Mouse (Mus musculus) CH12.LX (cell line): ENCODE measurements at regions not wholly inside any gene's neighbourhood (a gene's known extent, or its start where the extent isn't known, plus 50 kb on each side); places are given as distances from the start of the nearest gene placed in this dataset.

Experiments used
- DNase-seq: peaks from one replicate; pipeline ENCODE4 v3.0.0-alpha.2; 2013; ENCODE audit errors: extremely low read depth
- H3K27ac ChIP-seq: 2 replicates; pipeline ENCODE4 v1.5.1; 2012; ENCODE audit warnings: low read depth, mild to moderate bottlenecking, control low read depth, moderate library complexity; ENCODE audit not compliant: insufficient read depth
- H3K27me3 ChIP-seq: replicated peaks from 2 replicates; pipeline ENCODE3; 2012; ENCODE audit warnings: inconsistent platforms
- H3K36me3 ChIP-seq, 2 experiments: replicated peaks in 1 of 2; 2 replicates each; pipeline versions ENCODE3 to v1.6.1; 2012; ENCODE audit warnings: inconsistent platforms in 1 of 2, low read length in 1 of 2, mild to moderate bottlenecking in 1 of 2, mixed read lengths in 1 of 2, moderate library complexity in 1 of 2; ENCODE audit not compliant: control insufficient read depth in 1 of 2, insufficient read depth in 1 of 2
- H3K4me1 ChIP-seq, 2 experiments: 2 replicates each; pipeline ENCODE4 v1.6.1; 2012; ENCODE audit warnings: inconsistent platforms in 1 of 2, moderate library complexity in 1 of 2; ENCODE audit not compliant: insufficient read depth in 2 of 2, control insufficient read depth in 1 of 2
- H3K4me2 ChIP-seq: 2 replicates; pipeline ENCODE4 v1.6.1; 2012; ENCODE audit warnings: low read depth, mild to moderate bottlenecking, control low read depth; ENCODE audit not compliant: poor library complexity, insufficient read depth, severe bottlenecking
- H3K4me3 ChIP-seq, 3 experiments: fragments of 150-350 bp in 1 of 3; sonication (generic) in 1 of 3; replicated peaks in 1 of 3; 2 replicates each; pipeline versions ENCODE3 to v1.5.1; 2011 to 2012; ENCODE audit warnings: low read depth in 2 of 3, low read length in 2 of 3, mild to moderate bottlenecking in 2 of 3, moderate library complexity in 2 of 3, control low read depth in 1 of 3, improper control_type of control experiment in 1 of 3, inconsistent platforms in 1 of 3, mixed read lengths in 1 of 3; ENCODE audit not compliant: poor library complexity in 1 of 3
- H3K79me2 ChIP-seq: replicated peaks from 2 replicates; pipeline ENCODE4 v1.6.1; 2012; ENCODE audit warnings: mild to moderate bottlenecking, moderate library complexity; ENCODE audit not compliant: control insufficient read depth, poor library complexity, insufficient read depth, severe bottlenecking; ENCODE audit errors: extremely low read depth
- H3K9ac ChIP-seq: 2 replicates; pipeline ENCODE4 v1.6.1; 2012; ENCODE audit warnings: low read depth, mild to moderate bottlenecking, control low read depth, moderate library complexity; ENCODE audit not compliant: insufficient read depth
- H3K9me3 ChIP-seq: replicated peaks from 2 replicates; pipeline ENCODE3; 2012; ENCODE audit warnings: low read length, inconsistent platforms, mixed read lengths
- BHLHE40 ChIP-seq: IDR thresholded peaks from 2 replicates; pipeline ENCODE4 v1.6.1; 2011; ENCODE audit warnings: mild to moderate bottlenecking, low read depth, low read length, improper control_type of control experiment
- CHD1 ChIP-seq: IDR thresholded peaks from 2 replicates; pipeline ENCODE4 v1.6.1; 2012; ENCODE audit warnings: low read depth, low read length, improper control_type of control experiment, inconsistent platforms
- EP300 ChIP-seq: IDR thresholded peaks from 2 replicates; pipeline ENCODE4 v1.6.1; 2011; ENCODE audit warnings: low read length, improper control_type of control experiment
- JUN ChIP-seq: IDR thresholded peaks from 2 replicates; pipeline ENCODE4 v1.6.1; 2011; ENCODE audit warnings: low read depth, mild to moderate bottlenecking, low read length, improper control_type of control experiment, moderate library complexity; ENCODE audit not compliant: insufficient read depth
- JUND ChIP-seq: conservative IDR thresholded peaks from 2 replicates; pipeline ENCODE4 v1.6.1; 2011; ENCODE audit warnings: low read depth, low read length, improper control_type of control experiment
- MAZ ChIP-seq: IDR thresholded peaks from 2 replicates; pipeline ENCODE4 v1.6.1; 2012; ENCODE audit warnings: low read depth, mild to moderate bottlenecking, inconsistent platforms, low read length, improper control_type of control experiment, moderate library complexity
- MEF2A ChIP-seq: IDR thresholded peaks from 2 replicates; pipeline ENCODE4 v1.6.1; 2014; ENCODE audit warnings: low read depth, mild to moderate bottlenecking, inconsistent platforms, low read length, improper control_type of control experiment, borderline replicate concordance
- MXI1 ChIP-seq: IDR thresholded peaks from 2 replicates; pipeline ENCODE4 v1.6.1; 2011; ENCODE audit warnings: mild to moderate bottlenecking, low read depth, low read length, improper control_type of control experiment
- MYC ChIP-seq: IDR thresholded peaks from 2 replicates; pipeline ENCODE4 v1.6.1; 2011; ENCODE audit warnings: low read depth, mild to moderate bottlenecking, improper control_type of control experiment, low read length
- POLR2A ChIP-seq: IDR thresholded peaks from 2 replicates; pipeline ENCODE4 v1.6.1; 2011; ENCODE audit warnings: low read depth, mild to moderate bottlenecking, improper control_type of control experiment, low read length
- POLR2AphosphoS2 ChIP-seq: IDR thresholded peaks from 2 replicates; pipeline ENCODE4 v1.6.1; 2011; ENCODE audit warnings: low read depth, low read length, improper control_type of control experiment
- RAD21 ChIP-seq: IDR thresholded peaks from 2 replicates; pipeline ENCODE4 v1.6.1; 2011; ENCODE audit warnings: low read depth, mild to moderate bottlenecking, low read length, improper control_type of control experiment, moderate library complexity
- RCOR1 ChIP-seq: conservative IDR thresholded peaks from 2 replicates; pipeline ENCODE4 v1.6.1; 2012; ENCODE audit warnings: low read depth, mild to moderate bottlenecking, inconsistent platforms, low read length, improper control_type of control experiment
- SIN3A ChIP-seq: IDR thresholded peaks from 2 replicates; pipeline ENCODE4 v1.6.1; 2012; ENCODE audit warnings: low read length, improper control_type of control experiment, inconsistent platforms
- USF1 ChIP-seq: IDR thresholded peaks from 2 replicates; pipeline ENCODE4 v1.6.1; 2014; ENCODE audit warnings: low read depth, mild to moderate bottlenecking, inconsistent platforms, low read length, improper control_type of control experiment
- ZC3H11A ChIP-seq: IDR thresholded peaks from 2 replicates; pipeline ENCODE4 v1.6.1; 2012; ENCODE audit warnings: low read depth, mild to moderate bottlenecking, inconsistent platforms, low read length, improper control_type of control experiment
- ZNF384 ChIP-seq: IDR thresholded peaks from 2 replicates; pipeline ENCODE4 v1.6.1; 2012; ENCODE audit warnings: low read depth, low read length, improper control_type of control experiment, inconsistent platforms
- dilution Hi-C: fragments of 300-500 bp; cut with MboI; formaldehyde crosslinking; loops from 2 replicates; pipeline ENCODE4 v1.14.3; 2020; ENCODE audit warnings: low sequenced_read_pairs; ENCODE audit not compliant: extremely low pct_unique_long_range_greater_than_20kb, extremely low pct_ligation_motif_present
- in situ Hi-C: fragments of 300-500 bp; cut with MboI; formaldehyde crosslinking; loops from 3 replicates; pipeline ENCODE4 v1.14.3; 2019; ENCODE audit warnings: low sequenced_read_pairs, low pct_ligation_motif_present, low pct_unique_long_range_greater_than_20kb, mixed read lengths

GRCm38 (mm10) chr15:10846722-10847121, 105.4 kb upstream of the C1qtnf3 start:
- H3K9me3 ChIP-seq, result no peaks in the 10 kb centered on the region
- H3K4me1 ChIP-seq, result no peaks in the 10 kb centered on the region
- dilution Hi-C loops, result no loop called here

GRCm38 (mm10) chr15:10864004-10864775, 87.9 kb upstream of the C1qtnf3 start:
- Histone ChIP-seq H3K4me2 (no peak overlapping the region), H3K4me3 (no peak overlapping the region), H3K4me1 (peaks cover 2 to 21% of the 10 kb centered on the region in 2 experiments)
- TF ChIP-seq CHD1 (no peak), ZC3H11A (no peak), MAZ (no peak), RCOR1 (no peak), POLR2A (no peak), JUN (no peak), USF1 (no peak), MYC (no peak), MXI1 (no peak), ZNF384 (no peak), MEF2A (no peak), SIN3A (no peak), JUND (no peak)
- TF ChIP-seq, all 38 proteins: peak for 0
- Histone ChIP-seq H3K79me2 (no peaks in the 10 kb centered on the region), H3K9me3 (no peaks in the 10 kb centered on the region), H3K27ac (no peak overlapping the region), H3K27me3 (no peaks in the 10 kb centered on the region), H3K36me3 (no peaks in the 10 kb centered on the region), H3K9ac (no peak overlapping the region)
- dilution Hi-C loops (no loop called here), in situ Hi-C loops (loop anchor here (10.0 kb wide), 1 partner anchor 119 kb away; no protein-coding TSS in a partner anchor)
- no peak for DNase-seq

More at GRCm38 (mm10) chr15:10846722-10847121, 105.4 kb upstream of the C1qtnf3 start:
- TF ChIP-seq BHLHE40 (no peak), MYC (no peak), JUND (no peak), JUN (no peak), RAD21 (no peak), EP300 (no peak), USF1 (no peak), POLR2AphosphoS2 (no peak)
- in situ Hi-C loops, result no loop called here
- H3K36me3 ChIP-seq, result no peaks in the 10 kb centered on the region
- no peak overlapping the region for H3K4me2 ChIP-seq
- H3K4me3 ChIP-seq, result no peak overlapping the region
- H3K9ac ChIP-seq, result no peak overlapping the region
- H3K27me3 ChIP-seq, result no peaks in the 10 kb centered on the region
- no peak for DNase-seq
- no peaks in the 10 kb centered on the region for H3K79me2 ChIP-seq
- no peak overlapping the region for H3K27ac ChIP-seq
